Mouse (Mus musculus) forebrain, embryonic 11.5 days (tissue): ENCODE measurements around the gene Nmrk2. TPM values are rescaled to one million over a fixed set of nuclear protein-coding genes. Genes with fewer than 3 reads are reported as not detected.
A peak's percentile ranks its signal among the peaks of the same experiment; 100 is the strongest.

Experiments
- ATAC-seq: fragments of 200-750 bp; cut with Nextera tagmentation; replicated peaks from 2 replicates; pipeline ENCODE4 v1.8.0; 2017; ENCODE audit warnings: moderate TSS enrichment; ENCODE audit not compliant: low FRiP score
- DNase-seq: peaks from one replicate; pipeline ENCODE4 v3.0.0-alpha.2; 2017; ENCODE audit warnings: low spot score
- H3K27ac ChIP-seq: fragments of 300-500 bp; sonication (generic); 2 replicates; pipeline ENCODE4 v1.5.1; 2014; ENCODE audit warnings: low read depth, low read length
- H3K27me3 ChIP-seq: fragments of 300-500 bp; sonication (generic); 2 replicates; pipeline ENCODE4 v1.6.1; 2014; ENCODE audit warnings: mild to moderate bottlenecking, low read length, mixed read lengths; ENCODE audit not compliant: control insufficient read depth, insufficient read depth
- H3K36me3 ChIP-seq: fragments of 300-500 bp; sonication (generic); 2 replicates; pipeline ENCODE4 v1.6.1; 2014; ENCODE audit warnings: mild to moderate bottlenecking, low read length, moderate library complexity, mixed read lengths; ENCODE audit not compliant: control insufficient read depth, insufficient read depth
- H3K4me1 ChIP-seq: fragments of 300-500 bp; sonication (generic); replicated peaks from 2 replicates; pipeline ENCODE4 v1.6.1; 2014; ENCODE audit warnings: low read length, mixed read lengths; ENCODE audit not compliant: control insufficient read depth, insufficient read depth
- H3K4me2 ChIP-seq: fragments of 300-500 bp; sonication (generic); 2 replicates; pipeline ENCODE4 v1.6.1; 2014; ENCODE audit warnings: low read depth, mild to moderate bottlenecking, low read length, moderate library complexity, mixed read lengths; ENCODE audit not compliant: severe bottlenecking
- H3K4me3 ChIP-seq: fragments of 300-500 bp; sonication (generic); 2 replicates; pipeline ENCODE4 v1.5.1; 2014; ENCODE audit warnings: low read depth, low read length
- H3K9ac ChIP-seq: fragments of 300-500 bp; sonication (generic); 2 replicates; pipeline ENCODE4 v1.6.1; 2014; ENCODE audit warnings: low read length
- H3K9me3 ChIP-seq: fragments of 300-500 bp; sonication (generic); 2 replicates; pipeline ENCODE4 v1.6.1; 2016; ENCODE audit warnings: low read length, mixed read lengths; ENCODE audit not compliant: control insufficient read depth
- WGBS: fragments of 180-500 bp; shearing (Covaris S2); extraction: QIAGEN DNeasy Blood & Tissue Kit; methylation state at CpG from one replicate; pipeline ENCODE4 v1.1.7; 2014; 5-methylcytosine and 5-hydroxymethylcytosine counted together
- polyA plus RNA-seq: library from polyadenylated mRNA; unstranded; fragments of >200 nt; fragmentation: Nextera tagmentation; extraction: Ambion mirVana; gene quantifications from 2 replicates; pipeline ENCODE4 v1.2.1, GENCODE M21; 2014

Gene Nmrk2
- polyA plus RNA-seq, 1 experiment from 2014 or later: not detected

- Histone ChIP-seq H3K4me1 (peaks cover 13% of the 10 kb centered on the region), H3K4me2 (peak overlapping the region; percentile 2; the same call in 1 of the 2 replicates), H3K9me3 (no peaks in the 10 kb centered on the region), H3K9ac (no peak overlapping the region), H3K27ac (no peak overlapping the region), H3K4me3 (no peak overlapping the region), H3K27me3 (peaks cover 27% of the 10 kb centered on the region), H3K36me3 (no peaks in the 10 kb centered on the region; the same call in 1 of the 2 replicates)
- WGBS: 14% methylated on average over 37 of the region's 37 CpGs
- ATAC-seq: no peak
- no peak for DNase-seq
These were observed 7.7 kb downstream of the Nmrk2 start for GRCm38 (mm10) chr10:81193991-81194774.

GRCm38 (mm10) chr10:81192968-81193501, 8.8 kb downstream of the Nmrk2 start:
- ATAC-seq: peak; percentile 42
- Histone ChIP-seq H3K4me3 (peak overlapping the region; percentile 54), H3K27ac (peak overlapping the region; percentile 74), H3K4me2 (peak overlapping the region; percentile 97), H3K9me3 (no peaks in the 10 kb centered on the region), H3K36me3 (no peaks in the 10 kb centered on the region; the same call in 1 of the 2 replicates), H3K27me3 (peaks cover 27% of the 10 kb centered on the region), H3K9ac (peak overlapping the region; percentile 73), H3K4me1 (peaks cover 13% of the 10 kb centered on the region)
- 2% methylated on average over 19 of the region's 19 CpGs for WGBS
- DNase-seq: no peak

- H3K4me3 ChIP-seq: peak overlapping the region; percentile 54
- peak overlapping the region; percentile 74 for H3K27ac ChIP-seq
- no peaks in the 10 kb centered on the region; the same call in 1 of the 2 replicates for H3K36me3 ChIP-seq
- peak overlapping the region; percentile 73 for H3K9ac ChIP-seq
- no peaks in the 10 kb centered on the region for H3K9me3 ChIP-seq
- WGBS: under 1% methylated on average over 91 of the region's 93 CpGs
- DNase-seq (peak; percentile 86), ATAC-seq (peak; percentile 81)
- H3K27me3 ChIP-seq: peaks cover 26% of the 10 kb centered on the region
- peaks cover 13% of the 10 kb centered on the region for H3K4me1 ChIP-seq
- peak overlapping the region; percentile 97 for H3K4me2 ChIP-seq
These were observed 9.4 kb downstream of the Nmrk2 start for GRCm38 (mm10) chr10:81192270-81192967.

- Histone ChIP-seq H3K36me3 (no peaks in the 10 kb centered on the region; the same call in 1 of the 2 replicates), H3K4me1 (peaks cover 13% of the 10 kb centered on the region), H3K27me3 (peaks cover 21% of the 10 kb centered on the region), H3K9me3 (no peaks in the 10 kb centered on the region), H3K9ac (no peak overlapping the region), H3K4me3 (no peak overlapping the region), H3K4me2 (no peak overlapping the region; the same call in 1 of the 2 replicates), H3K27ac (no peak overlapping the region)
- WGBS: 87% methylated on average over 18 of the region's 18 CpGs
- ATAC-seq: no peak
- no peak for DNase-seq
These were observed 10.4 kb downstream of the Nmrk2 start for GRCm38 (mm10) chr10:81191342-81191982.

- 71% methylated on average over 6 of the region's 6 CpGs for WGBS
- H3K27ac ChIP-seq: no peak overlapping the region
- DNase-seq: no peak
- ATAC-seq: no peak
- no peak overlapping the region for H3K9ac ChIP-seq
- no peak overlapping the region for H3K4me3 ChIP-seq
- no peaks in the 10 kb centered on the region; the same call in 1 of the 2 replicates for H3K36me3 ChIP-seq
- H3K4me1 ChIP-seq: peaks cover 13% of the 10 kb centered on the region
- H3K9me3 ChIP-seq: no peaks in the 10 kb centered on the region
- peaks cover 21% of the 10 kb centered on the region for H3K27me3 ChIP-seq
- no peak overlapping the region for H3K4me2 ChIP-seq
These were observed 10.9 kb downstream of the Nmrk2 start for GRCm38 (mm10) chr10:81190912-81191321.

- Histone ChIP-seq H3K9me3 (no peaks in the 10 kb centered on the region), H3K4me2 (no peak overlapping the region), H3K4me1 (peaks cover 13% of the 10 kb centered on the region), H3K36me3 (no peaks in the 10 kb centered on the region; the same call in 1 of the 2 replicates), H3K4me3 (no peak overlapping the region), H3K9ac (no peak overlapping the region), H3K27me3 (peaks cover 17% of the 10 kb centered on the region), H3K27ac (no peak overlapping the region)
- no peak for ATAC-seq
- peak; percentile 75 for DNase-seq
- WGBS: 66% methylated on average over 31 of the region's 31 CpGs
These were observed 11.5 kb downstream of the Nmrk2 start for GRCm38 (mm10) chr10:81190236-81190911.

GRCm38 (mm10) chr10:81189821-81190220, 12.0 kb downstream of the Nmrk2 start:
- Histone ChIP-seq H3K27ac (no peak overlapping the region), H3K4me3 (no peak overlapping the region), H3K4me1 (peaks cover 13% of the 10 kb centered on the region), H3K9ac (no peak overlapping the region), H3K9me3 (no peaks in the 10 kb centered on the region), H3K27me3 (peaks cover 11% of the 10 kb centered on the region), H3K36me3 (no peaks in the 10 kb centered on the region; the same call in 1 of the 2 replicates), H3K4me2 (no peak overlapping the region)
- DNase-seq (no peak), ATAC-seq (no peak)
- 80% methylated on average over 26 of the region's 26 CpGs for WGBS

- Histone ChIP-seq H3K9me3 (no peaks in the 10 kb centered on the region), H3K4me3 (no peak overlapping the region), H3K4me2 (no peak overlapping the region), H3K36me3 (peaks cover 1% of the 10 kb centered on the region; the same call in 1 of the 2 replicates), H3K27me3 (no peaks in the 10 kb centered on the region), H3K27ac (no peak overlapping the region), H3K9ac (no peak overlapping the region), H3K4me1 (peaks cover 9% of the 10 kb centered on the region)
- ATAC-seq (no peak), DNase-seq (no peak)
- WGBS: 95% methylated on average over 9 of the region's 9 CpGs
These were observed 14.7 kb downstream of the Nmrk2 start for GRCm38 (mm10) chr10:81187161-81187560.
